1 mouse cellular context compared by ENCODE assay signal in the genomic region with DNA sequence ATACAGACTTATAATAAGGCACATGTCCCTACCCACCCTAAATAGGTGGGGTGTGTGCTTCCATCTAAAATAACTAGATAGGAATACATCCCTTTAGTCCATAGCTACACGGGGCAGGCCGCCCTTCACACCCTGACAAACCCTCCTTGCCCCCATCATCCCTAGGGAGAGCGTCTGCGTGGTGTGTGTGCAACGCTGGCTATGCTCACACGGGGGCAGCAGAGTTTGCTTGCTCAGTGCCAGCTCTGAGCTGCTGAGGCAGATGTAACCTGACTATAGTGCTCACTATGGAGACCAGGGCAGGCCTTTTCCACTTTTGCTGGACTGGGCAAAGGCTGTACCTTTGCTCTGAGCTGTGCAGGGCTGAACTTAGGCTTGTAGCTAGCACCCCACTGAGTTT.
TF ChIP-seq lines count a peak whose summit lies in the region.

No protein-coding gene starts in this region.

TF ChIP-seq in CH12.LX, 34 proteins besides CTCF, POLR2A, EP300 and RAD21 (continued from another document):
- TF ChIP-seq MYC (IDR thresholded peaks at IDR 0.05; ENCODE audit: low read depth, low read length) (peak; percentile 64; the same call in 1 of the 2 replicates), ETS1 (conservative IDR thresholded peaks at IDR 0.05; ENCODE audit: low read depth, low read length) (peak; percentile 19; the same call in 1 of the 2 replicates)
